Mouse (Mus musculus): ENCODE measurements around the gene Ap1m2. TPM values are rescaled to one million over a fixed set of nuclear protein-coding genes. Genes with fewer than 3 reads are reported as not detected.

The Ap1m2 gene
- not detected for total RNA-seq (2021)
- long read RNA-seq, experiment 1 = 0 reads
- long read RNA-seq, experiment 2 = 0 reads

GRCm38 (mm10) chr9:21312134-21312533 lies at the start of gene Ap1m2:
TSS of gene Ap1m2 (minus strand) at chr9:21312337.
- DNase-seq (ENCODE audit: low spot score in 2 of 2) = no peak

DNA sequence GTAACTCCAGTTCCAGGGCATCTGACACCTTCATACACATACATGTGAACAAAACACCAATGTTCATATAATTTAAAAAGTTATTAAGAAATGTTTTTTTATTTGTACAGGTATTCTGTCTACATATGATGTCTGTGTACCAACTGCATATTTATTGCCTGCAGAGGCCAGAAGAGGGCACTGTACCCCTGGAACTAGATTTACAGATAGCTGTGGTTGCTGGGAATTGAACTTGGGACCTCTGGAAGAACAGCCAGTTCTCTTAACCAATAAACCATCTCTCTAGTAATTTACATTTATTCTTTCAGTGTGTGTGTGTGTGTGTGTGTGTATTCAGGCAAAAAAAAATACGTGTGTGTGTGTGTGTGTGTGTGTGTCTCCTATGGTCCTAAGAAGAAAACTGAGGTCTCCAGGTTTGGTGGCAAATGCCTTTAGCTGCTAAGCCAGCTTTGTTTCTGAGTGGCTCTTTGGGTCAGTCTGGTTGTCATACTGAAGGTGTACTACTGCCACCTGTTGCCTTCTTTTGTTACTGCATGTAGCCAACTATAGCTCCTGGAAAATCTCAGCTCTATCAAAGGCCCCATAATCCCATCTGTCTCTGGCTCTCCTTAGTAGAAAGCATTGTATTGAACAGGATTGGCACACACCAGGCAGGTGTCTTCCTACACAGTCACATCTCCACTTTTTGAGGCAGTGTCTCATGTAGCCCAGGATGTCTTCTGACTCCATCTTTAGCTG lies 45.0 kb upstream of the Ap1m2 start:
- DNase-seq (ENCODE audit: low spot score in 2 of 2) = peak; percentile 49 to 64

GRCm38 (mm10) chr9:21354796-21355195 lies 42.7 kb upstream of the Ap1m2 start:
- DNase-seq (ENCODE audit: low spot score in 2 of 2) = no peak

GRCm38 (mm10) chr9:21353373-21353686 lies 41.2 kb upstream of the Ap1m2 start:
- no peak for DNase-seq (ENCODE audit: low spot score in 2 of 2)

- no peak for DNase-seq (ENCODE audit: low spot score in 2 of 2)
These were observed 40.6 kb upstream of the Ap1m2 start for GRCm38 (mm10) chr9:21352463-21353372.

DNA sequence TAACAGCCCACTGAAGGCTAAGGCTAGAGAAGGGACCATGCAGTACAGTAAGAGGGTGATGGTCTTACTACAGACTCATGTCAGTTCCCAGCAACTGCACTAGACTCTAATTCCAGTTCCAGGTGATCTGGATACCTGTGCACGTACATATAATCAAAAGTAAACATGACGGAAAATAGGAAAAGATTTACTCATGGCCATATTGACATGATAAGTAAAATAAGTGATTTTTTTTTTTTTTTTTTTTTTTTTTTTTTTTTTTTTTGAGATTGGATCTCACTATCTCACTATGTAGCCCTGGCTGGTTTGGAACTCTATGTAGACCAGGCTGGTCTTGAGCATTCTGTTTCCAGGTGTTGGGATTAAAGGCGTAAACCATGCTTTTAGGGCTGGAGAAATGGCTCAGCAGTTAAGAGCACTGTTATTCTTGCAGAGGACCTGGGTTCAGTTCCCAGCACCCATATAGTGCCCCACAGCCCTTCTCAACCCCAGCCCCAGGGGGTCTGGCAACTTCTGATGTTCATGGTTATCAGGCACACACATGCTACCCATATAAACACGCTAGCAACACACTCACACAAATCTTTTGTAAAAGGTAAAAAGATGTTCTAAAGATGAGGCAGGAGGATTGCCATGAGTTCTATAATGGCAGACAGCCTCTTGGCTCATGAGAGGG lies 39.7 kb upstream of the Ap1m2 start:
- no peak for DNase-seq (ENCODE audit: low spot score in 2 of 2)

DNA sequence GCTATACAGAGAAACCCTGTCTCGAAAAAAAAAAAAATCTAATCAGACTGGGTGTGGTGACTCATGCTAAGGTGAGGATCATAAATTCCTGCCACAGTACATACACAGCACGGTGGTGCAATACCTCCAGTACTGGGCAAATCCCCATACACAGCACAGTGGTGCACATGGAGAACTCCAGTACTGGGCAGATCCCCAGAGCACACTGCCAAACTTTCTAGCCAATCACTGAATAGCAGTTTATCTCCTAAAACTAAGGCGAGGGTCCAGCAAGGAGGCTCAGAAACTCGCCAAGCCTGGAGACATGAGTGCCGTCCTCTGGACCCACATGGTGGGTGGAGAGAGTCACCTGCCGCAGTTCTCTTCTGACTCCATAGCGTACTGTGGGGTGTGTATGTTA lies 39.0 kb upstream of the Ap1m2 start:
- no peak for DNase-seq (ENCODE audit: low spot score in 2 of 2)

DNA sequence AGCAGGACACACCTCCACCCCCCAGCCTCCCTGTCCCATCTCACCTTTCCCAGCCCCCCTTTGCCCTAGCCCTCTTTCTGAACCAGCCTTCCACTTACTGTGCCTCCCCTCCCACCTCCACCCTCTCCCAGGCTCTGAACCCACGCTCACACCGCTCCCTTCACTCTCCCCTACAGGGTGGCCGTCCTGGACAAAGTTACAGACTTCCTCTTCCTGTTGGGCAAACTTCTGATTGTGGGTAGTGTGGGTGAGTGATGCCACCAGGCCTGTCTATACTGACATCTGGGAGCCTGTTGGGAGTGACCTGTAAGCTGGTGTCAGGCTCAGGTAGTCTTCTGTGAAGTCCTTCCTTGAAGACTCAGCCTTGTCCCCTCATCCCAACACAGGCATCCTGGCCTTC lies 36.0 kb upstream of the Ap1m2 start:
- no peak for DNase-seq (ENCODE audit: low spot score in 2 of 2)

DNA sequence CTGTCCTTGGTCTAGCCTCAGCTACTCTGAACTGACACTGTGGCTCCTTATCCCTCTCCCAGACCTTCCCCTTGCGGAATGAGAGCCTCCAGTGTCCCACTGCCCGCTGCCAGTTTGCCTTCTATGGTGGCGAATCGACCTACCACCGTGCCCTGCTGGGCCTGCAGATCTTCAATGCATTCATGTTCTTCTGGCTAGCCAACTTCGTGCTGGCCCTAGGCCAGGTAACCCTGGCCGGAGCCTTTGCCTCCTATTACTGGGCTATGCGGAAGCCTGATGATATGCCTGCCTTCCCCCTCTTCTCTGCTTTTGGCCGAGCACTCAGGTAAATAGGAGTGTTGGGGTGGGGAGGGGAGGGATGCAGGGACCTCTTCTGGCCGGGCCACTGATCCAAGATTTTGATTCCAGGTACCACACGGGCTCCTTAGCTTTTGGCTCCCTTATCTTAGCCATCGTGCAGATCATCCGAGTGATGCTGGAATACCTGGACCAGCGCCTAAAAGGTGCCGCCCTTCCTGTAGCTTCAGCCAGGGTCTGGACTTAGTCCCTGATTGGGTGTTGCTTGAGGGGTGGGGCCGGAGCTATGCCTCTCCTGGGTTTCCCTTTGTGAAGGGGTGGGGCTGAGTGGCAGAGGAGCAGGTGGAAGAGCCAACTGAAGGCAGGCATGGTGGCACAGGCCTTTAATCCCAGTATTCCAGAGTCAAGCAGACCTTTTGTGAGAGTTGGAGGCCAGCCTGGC lies 34.7 kb upstream of the Ap1m2 start:
- no peak for DNase-seq (ENCODE audit: low spot score in 2 of 2)

DNA sequence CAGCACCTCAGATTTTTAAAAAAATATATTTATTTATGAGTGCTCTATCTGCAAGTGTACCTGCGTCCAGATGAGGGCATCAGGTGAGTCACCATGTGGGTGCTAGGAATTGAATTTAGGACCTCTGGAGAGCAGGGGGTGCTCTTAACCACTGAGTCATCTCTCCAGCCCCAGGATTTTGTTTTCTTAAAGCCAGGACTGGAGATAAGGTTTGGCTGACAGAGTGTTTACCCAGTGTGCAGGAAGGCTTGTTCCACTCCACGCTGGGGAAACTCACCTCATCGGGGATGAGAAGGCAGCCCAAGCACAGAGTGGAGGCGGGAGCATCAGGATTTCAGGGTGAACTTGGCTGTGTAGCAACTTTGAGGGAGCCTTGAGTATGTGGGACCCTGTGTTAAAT lies 28.3 kb upstream of the Ap1m2 start:
- no peak for DNase-seq (ENCODE audit: low spot score in 2 of 2)

GRCm38 (mm10) chr9:21337652-21338051 lies 25.5 kb upstream of the Ap1m2 start:
- DNase-seq (ENCODE audit: low spot score in 2 of 2) = no peak

DNA sequence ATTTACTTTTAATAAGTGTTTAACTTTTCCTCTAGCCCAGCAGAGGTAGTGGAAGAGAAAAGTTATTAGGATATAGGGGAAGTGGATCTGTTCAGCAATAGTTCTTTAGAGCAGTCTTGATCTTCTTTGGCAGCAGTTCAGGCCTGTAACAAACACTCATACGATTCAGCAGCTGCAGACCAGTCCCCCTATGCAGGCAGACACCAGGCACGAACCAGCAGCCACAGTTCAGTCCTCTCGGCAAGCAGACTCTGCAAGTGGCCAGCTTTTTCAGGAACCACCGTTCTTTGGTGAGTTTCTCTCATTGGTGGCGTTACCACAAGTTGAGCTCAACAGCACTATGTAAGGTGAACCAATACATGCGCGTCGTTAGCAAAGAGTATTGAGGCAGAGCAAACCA lies 24.4 kb upstream of the Ap1m2 start:
- no peak for DNase-seq (ENCODE audit: low spot score in 2 of 2)

- DNase-seq (ENCODE audit: low spot score in 2 of 2) = no peak
These were observed 23.3 kb upstream of the Ap1m2 start for GRCm38 (mm10) chr9:21335391-21335790.

DNA sequence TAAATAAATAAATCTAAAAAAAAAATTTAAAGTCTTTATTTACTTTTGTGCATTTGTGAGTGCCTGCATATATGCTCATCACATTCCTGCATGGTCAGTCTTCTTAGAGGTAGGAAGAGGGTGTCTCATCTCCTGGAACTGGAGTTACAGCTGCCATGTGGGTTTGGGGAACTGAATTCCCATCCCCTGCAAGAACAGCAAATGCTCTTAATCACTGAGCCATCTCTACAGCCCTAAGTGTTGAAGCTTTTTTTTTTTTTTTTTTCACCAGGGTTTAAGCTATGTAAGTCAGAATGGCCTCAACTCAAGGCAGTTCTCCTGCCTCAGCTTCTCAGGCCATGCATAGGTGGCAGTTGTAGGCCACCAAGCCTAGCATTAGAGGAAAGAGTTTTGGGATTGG lies 22.6 kb upstream of the Ap1m2 start:
- DNase-seq (ENCODE audit: low spot score in 2 of 2) = no peak

DNA sequence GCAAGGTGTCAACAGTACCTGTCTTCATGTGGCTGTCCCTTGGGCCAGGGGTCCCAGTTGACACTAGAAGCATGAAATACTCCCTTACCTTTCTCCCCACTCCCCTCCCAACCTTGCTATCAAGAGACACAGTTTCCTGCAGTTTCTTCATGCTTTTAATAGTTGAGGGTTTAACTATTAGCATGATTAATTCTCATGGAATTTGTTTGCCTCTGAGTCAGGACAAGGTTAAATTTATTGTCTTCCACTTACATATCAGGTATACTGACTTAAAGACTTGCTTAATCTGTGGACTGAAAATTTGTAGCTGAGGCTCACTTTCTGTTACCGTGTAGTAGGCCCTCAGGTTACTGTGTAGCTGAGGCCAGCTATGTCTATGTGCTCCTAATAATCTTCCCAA lies 21.4 kb upstream of the Ap1m2 start:
- no peak for DNase-seq (ENCODE audit: low spot score in 2 of 2)

DNA sequence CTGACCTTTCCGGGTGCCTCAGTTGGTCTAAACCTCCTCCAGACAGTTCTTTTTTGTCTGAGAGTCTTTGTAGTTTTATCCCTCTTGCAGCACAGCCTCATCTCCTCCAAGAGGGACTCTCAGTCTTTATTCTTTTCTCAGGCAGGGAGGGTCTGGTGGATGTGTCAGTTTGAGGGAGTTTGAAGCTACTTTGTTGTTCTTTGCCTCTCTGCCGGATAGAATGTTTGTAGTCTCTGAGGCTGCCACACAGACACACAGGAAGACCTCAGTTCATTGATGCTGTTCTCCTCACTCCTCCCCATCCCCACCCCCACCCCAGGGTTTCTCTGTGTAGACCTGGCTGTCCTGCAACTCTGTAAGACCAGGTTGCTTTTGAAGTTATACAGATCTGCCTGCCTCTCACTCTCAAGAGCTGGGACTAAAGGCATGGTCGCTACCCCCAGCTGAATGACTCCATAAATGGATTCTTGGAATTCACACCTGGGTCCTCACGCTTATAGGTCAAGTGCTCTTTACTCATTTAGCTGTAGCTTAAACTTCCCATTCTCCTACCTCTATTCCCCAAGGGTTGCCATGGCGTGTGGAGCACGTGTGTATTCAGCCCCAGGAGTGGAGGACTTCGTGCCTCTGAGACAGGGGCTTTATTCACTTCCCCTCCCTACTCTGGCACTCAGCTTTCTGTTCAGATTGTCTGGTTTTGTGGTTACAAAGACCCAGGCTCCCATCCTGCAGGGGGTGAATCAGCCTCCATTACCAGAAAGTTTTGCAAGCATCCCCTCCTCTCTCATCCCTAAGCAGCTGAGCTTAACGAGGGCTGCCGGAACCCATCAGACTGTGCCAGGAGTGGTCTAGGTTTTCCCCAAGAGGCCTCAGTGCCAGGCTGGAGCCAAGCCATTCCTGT lies 20.3 kb upstream of the Ap1m2 start:
- DNase-seq (ENCODE audit: low spot score in 2 of 2) = no peak

DNA sequence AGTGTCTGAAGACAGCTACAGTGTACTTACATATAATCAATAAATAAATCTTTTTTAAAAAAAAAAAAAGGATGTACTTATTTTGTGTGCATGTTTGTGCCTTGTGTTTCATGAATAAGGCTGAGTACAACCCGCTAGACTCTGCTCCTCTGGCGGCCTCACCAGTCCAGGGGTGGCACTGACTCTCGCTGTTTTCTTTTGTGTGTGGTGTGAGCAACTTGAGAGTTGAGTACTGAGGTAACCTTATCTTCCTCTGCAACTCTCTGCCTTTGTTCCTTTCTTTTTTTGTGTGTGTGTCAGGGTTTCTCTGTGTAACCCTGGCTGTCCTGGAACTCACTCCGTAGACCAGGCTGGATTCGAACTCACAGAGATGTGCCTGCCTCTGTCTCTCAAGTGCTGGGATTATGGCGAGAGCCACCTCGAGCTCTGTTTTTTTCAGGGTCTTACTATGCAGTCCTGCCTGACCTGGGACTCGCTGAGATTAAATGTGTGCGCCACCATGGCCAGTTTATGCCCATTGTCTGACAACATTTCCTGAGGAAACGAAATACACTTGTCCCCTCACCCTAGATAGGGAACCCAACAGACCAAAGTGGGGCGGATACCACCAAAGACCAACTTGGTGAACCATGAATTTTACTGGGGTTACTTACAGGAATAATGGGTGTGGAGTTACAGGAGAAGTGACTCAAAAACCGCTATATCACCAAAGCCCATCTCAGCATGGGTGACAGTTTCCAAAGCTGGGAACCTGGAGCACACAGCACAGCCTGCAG lies 19.4 kb upstream of the Ap1m2 start:
- DNase-seq (ENCODE audit: low spot score in 2 of 2) = no peak

DNA sequence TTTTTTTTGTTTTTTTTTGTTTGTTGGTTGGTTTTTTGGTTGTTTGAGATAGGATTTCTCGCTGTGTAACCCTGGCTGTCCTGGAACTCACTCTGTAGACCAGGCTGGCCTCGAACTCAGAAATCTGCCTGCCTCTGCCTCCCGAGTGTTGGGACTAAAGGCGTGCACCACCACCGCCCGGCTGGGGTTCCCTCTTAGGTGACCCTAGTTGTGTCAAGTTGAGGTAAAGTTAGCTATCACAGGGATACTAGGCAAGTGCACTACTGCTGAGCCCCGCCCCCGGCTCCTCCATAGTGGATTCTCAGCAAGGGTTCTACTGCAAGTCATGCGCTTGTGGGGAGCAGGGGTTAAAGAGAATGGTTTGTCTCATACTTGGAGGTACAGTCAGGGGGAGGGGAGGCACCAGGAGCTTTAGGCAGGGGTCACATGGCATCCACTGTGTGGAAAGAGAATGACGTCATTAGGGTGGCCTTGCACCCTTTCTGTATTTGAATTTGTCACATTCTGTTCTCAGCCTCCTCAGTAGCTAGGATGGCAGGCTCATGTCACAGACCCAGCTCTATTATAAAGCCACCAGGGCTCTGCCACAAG lies 17.7 kb upstream of the Ap1m2 start:
- no peak for DNase-seq (ENCODE audit: low spot score in 2 of 2)

- no peak for DNase-seq (ENCODE audit: low spot score in 2 of 2)
These were observed 16.9 kb upstream of the Ap1m2 start for GRCm38 (mm10) chr9:21329041-21329440.
